Mouse (Mus musculus) gastrocnemius, postnatal 4 days (tissue): ENCODE results near the gene Zfp42. TPM values are rescaled to one million over a fixed set of nuclear protein-coding genes. Genes with fewer than 3 reads are reported as not detected.

Experiments used
- DNase-seq, 2 experiments: peaks; one replicate each; pipeline ENCODE4 v3.0.0; 2021 to 2022; ENCODE audit warnings: low spot score in 2 of 2, mixed read lengths in 2 of 2
- total RNA-seq, 2 experiments: library from RNA; stranded (reverse); gene quantifications; 2 replicates each; pipeline ENCODE4 v1.2.3; 2021

Gene Zfp42
- total RNA-seq, 2 experiments from 2014 or later: not detected

- no peak for DNase-seq
Observed at GRCm38 (mm10) chr8:43255695-43256094, 51.1 kb downstream of the Zfp42 start.

- DNase-seq: no peak
Observed at GRCm38 (mm10) chr8:43251653-43252052, 55.1 kb downstream of the Zfp42 start.

GRCm38 (mm10) chr8:43248707-43249106, 58.1 kb downstream of the Zfp42 start:
- DNase-seq: no peak

Other genes starting within 250 kb of the Zfp42 start
- not detected for gene Triml1, start 165.5 kb downstream of the Zfp42 start, total RNA-seq
- gene Triml2, start 126.4 kb downstream of the Zfp42 start, total RNA-seq: not detected
- not detected for gene Adam26b, start 221.1 kb upstream of the Zfp42 start, total RNA-seq